Mouse (Mus musculus): ENCODE data around the gene Ttc23. TPM values are rescaled to one million over a fixed set of nuclear protein-coding genes. Genes with fewer than 3 reads are reported as not detected.

Ttc23 gene
- polyA plus RNA-seq, 1 experiment from 2014 or later, result 34.1 TPM

DNA sequence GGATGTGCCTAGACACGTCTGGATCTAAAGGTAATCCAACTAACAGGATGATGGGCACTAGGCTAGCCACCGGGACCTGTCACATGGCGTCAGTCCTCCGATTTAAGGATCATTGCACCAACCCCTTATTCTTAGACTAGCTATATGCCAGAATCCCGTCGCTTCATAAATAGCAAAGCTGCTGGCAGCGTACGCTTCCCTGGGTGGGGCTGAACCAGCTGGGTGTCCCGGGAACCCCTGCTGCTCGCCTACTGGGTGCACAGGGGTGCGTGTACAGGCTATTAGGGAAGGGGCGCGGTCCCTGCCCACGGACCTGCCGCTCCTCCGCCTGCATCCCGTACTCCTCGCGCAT, 111.3 kb downstream of the Ttc23 start:
- WGBS, result 2% methylated on average over 19 of the region's 19 CpGs
- Histone ChIP-seq H3K36me3 (no peaks in the 10 kb centered on the region), H3K9me3 (no peaks in the 10 kb centered on the region), H3K27ac (no peak overlapping the region), H3K9ac (no peak overlapping the region), H3K27me3 (peaks cover 28% of the 10 kb centered on the region), H3K4me3 (peak overlapping the region; percentile 60), H3K4me2 (peak overlapping the region; percentile 97), H3K4me1 (peaks cover 22% of the 10 kb centered on the region)
- ATAC-seq (ENCODE audit: insufficient number of reproducible peaks, low FRiP score, low TSS enrichment, low read depth), result no peak

DNA sequence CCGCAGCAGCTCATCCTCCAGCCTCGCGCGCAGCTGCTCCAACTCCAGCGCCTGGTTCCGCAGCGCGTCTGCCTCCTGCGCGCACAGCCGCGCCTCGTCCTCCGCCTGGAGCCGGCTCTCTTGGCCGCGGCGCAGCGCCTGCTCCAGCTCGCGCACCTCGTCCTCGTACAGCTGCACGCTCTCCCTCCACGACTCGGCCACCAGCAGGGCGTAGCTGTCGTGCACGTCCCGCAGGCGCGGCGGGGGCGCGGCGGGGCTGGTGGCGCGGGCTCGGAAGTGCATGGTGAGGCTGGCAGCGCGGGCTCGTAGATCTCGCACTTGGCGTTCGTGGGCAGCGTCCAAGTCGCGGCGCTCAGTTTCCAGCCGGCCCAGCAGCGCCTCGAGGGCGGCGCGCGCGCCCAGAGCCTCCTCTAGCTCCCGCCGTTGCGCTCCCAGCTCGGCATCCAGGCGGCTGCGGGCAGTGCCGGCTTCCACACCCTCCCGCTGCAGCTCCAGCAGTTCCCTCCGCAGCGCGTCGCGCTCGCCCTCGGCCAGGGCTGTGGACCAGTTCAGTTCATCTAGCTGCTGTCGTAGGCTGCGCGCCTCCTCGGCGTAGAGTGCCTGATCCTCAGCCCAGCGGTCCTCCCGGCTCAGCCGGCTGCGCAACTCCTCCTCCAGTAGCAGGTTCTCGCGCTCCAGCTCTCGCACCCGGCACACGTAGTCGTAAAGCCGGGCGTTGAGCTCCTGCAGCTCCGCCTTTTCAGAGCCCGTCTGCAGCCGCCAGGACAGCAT, 111.8 kb downstream of the Ttc23 start:
- peaks cover 28% of the 10 kb centered on the region for H3K27me3 ChIP-seq
- H3K4me1 ChIP-seq, result peaks cover 22% of the 10 kb centered on the region
- peak overlapping the region; percentile 60 for H3K4me3 ChIP-seq
- peak overlapping the region; percentile 18; the same call in 1 of the 2 replicates for H3K9ac ChIP-seq
- H3K27ac ChIP-seq, result peak overlapping the region; percentile 47; the same call in 1 of the 2 replicates
- ATAC-seq (ENCODE audit: insufficient number of reproducible peaks, low FRiP score, low TSS enrichment, low read depth), result peak; percentile 62
- H3K36me3 ChIP-seq, result no peaks in the 10 kb centered on the region
- peak overlapping the region; percentile 97 for H3K4me2 ChIP-seq
- WGBS, result under 1% methylated on average over 91 of the region's 92 CpGs
- no peaks in the 10 kb centered on the region for H3K9me3 ChIP-seq

DNA sequence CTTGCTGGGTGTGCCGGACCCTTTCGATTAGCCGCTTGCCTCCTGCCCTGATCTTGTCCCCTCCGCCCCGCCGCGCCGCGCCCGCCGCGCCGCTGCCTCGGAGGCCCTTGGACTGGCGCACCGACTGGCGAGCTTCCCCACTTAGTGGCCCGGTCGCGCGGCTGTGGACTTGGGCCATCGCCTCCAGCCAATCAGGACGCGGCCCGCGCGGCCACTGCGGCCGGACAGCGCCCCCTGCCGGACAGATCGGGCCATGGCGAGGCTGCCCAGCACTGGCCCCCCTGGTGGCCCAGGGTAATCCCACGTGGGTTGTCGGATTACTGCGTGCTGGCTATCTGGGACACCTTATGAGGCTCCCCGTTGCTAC, 112.4 kb downstream of the Ttc23 start, which contains the start of gene Synm:
Gene Synm, minus strand, starts transcription at position 114 of the 367 bp plus-strand sequence.
- Histone ChIP-seq H3K9ac (peak within 1 kb of the TSS; percentile 18; the same call in 1 of the 2 replicates), H3K4me3 (peak within 1 kb of the TSS; percentile 60), H3K27me3 (peaks cover 28% of the 10 kb centered on the region), H3K27ac (peak within 1 kb of the TSS; percentile 47; the same call in 1 of the 2 replicates), H3K4me1 (peaks cover 21% of the 10 kb centered on the region), H3K36me3 (no peaks in the 10 kb centered on the region), H3K4me2 (peak within 1 kb of the TSS; percentile 97), H3K9me3 (no peaks in the 10 kb centered on the region)
- WGBS, result 0% methylated on average over 37 of the region's 37 CpGs
- ATAC-seq (ENCODE audit: insufficient number of reproducible peaks, low FRiP score, low TSS enrichment, low read depth), result peak; percentile 78

DNA sequence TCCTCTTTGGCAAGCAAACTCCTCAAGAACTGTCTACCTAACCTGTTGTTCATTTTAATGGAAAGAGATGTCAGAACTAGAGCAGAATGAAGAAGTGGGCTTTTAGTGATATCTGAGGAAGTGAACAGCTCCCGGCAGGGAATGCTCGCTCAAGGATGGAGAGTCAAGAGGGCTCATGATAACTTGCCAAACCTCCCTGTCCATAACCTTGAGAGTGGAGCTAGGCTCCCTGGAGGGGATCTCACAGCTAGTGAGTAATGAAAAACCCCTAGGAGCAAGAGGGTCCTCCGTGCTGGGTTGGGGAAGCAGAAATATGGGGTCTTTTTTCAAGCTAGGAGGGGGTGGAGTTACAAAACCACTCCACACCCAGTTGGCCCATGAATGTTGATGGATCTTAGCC, 116.4 kb downstream of the Ttc23 start:
- Histone ChIP-seq H3K27ac (no peak overlapping the region), H3K9ac (no peak overlapping the region)
- WGBS, result 52% methylated on average over 3 of the region's 3 CpGs

DNA sequence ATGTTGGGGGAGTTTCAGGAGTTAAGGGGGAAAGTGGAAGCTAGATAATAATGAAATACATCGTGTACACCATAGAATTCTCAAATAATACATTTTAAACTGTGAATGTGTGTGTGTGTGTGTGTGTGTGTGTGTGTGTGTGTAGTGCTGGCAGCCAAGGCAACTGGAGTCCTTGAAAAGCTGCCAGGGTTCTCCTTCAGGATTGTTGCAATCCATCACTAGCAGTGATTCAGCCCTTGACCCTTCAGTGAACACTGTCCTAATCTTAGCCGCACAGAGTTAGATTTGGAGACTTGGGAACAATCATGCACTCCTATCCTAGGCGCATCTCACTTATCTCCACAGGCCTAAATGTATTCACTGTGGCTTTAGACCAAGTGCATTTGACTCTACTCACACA, 120.9 kb downstream of the Ttc23 start:
- Histone ChIP-seq H3K27ac (no peak overlapping the region), H3K27me3 (no peaks in the 10 kb centered on the region), H3K4me3 (no peak overlapping the region), H3K9ac (no peak overlapping the region), H3K4me1 (no peaks in the 10 kb centered on the region), H3K9me3 (no peaks in the 10 kb centered on the region), H3K36me3 (no peaks in the 10 kb centered on the region), H3K4me2 (no peak overlapping the region)
- 86% methylated on average over 3 of the region's 3 CpGs for WGBS
- ATAC-seq (ENCODE audit: insufficient number of reproducible peaks, low FRiP score, low TSS enrichment, low read depth), result no peak

More for the DNA sequence above, 116.4 kb downstream of the Ttc23 start:
- Histone ChIP-seq H3K4me2 (no peak overlapping the region), H3K27me3 (peaks cover 16% of the 10 kb centered on the region), H3K4me1 (peaks cover 13% of the 10 kb centered on the region), H3K9me3 (no peaks in the 10 kb centered on the region), H3K36me3 (no peaks in the 10 kb centered on the region), H3K4me3 (no peak overlapping the region)
- no peak for ATAC-seq (ENCODE audit: insufficient number of reproducible peaks, low FRiP score, low TSS enrichment, low read depth)

DNA sequence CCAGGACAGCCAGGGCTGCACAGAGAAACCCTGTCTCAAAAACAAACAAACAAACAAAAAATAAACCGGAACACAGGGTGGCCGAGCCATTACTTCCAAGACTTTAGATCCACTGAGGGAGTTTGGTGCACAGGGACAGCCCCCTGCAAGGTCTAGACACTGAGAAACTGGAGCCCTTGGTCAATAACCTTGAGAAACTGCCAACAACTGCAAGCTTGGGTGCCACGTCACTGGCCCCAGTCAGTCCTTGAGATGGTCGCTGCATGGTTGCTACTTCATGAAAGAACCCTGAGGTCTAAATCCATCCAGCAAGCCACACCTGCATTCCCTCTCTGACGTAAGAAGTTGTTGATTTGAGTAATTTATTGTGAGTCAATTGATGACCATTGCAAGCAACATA, 122.3 kb downstream of the Ttc23 start:
- Histone ChIP-seq H3K4me1 (no peaks in the 10 kb centered on the region), H3K4me3 (no peak overlapping the region), H3K27ac (no peak overlapping the region), H3K27me3 (no peaks in the 10 kb centered on the region), H3K9ac (no peak overlapping the region), H3K36me3 (no peaks in the 10 kb centered on the region), H3K4me2 (no peak overlapping the region), H3K9me3 (no peaks in the 10 kb centered on the region)
- ATAC-seq (ENCODE audit: insufficient number of reproducible peaks, low FRiP score, low TSS enrichment, low read depth), result no peak
- 87% methylated on average over 5 of the region's 5 CpGs for WGBS

DNA sequence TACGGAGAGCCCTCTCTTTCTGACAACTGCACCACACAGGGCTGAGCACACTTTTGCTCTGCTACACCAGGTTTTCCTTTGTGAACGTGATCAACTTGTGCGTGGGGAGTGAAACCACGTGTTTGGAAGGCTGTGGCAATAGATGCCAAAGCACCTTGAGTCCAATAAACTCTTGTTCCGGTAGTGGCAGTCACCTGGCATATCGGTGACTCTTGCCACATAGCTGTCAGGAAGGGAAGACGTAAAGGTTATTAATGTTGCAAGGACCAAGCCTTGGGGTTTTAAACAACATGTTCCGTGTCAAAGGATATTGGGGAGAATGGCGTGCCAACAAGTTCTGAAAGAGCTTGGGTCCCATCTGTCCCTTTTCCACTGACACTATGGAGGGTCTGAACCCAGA, 125.0 kb downstream of the Ttc23 start:
- no peaks in the 10 kb centered on the region for H3K4me1 ChIP-seq
- no peak overlapping the region for H3K9ac ChIP-seq
- no peaks in the 10 kb centered on the region for H3K36me3 ChIP-seq
- ATAC-seq (ENCODE audit: insufficient number of reproducible peaks, low FRiP score, low TSS enrichment, low read depth), result no peak
- H3K9me3 ChIP-seq, result no peaks in the 10 kb centered on the region
- H3K4me2 ChIP-seq, result no peak overlapping the region
- H3K27ac ChIP-seq, result no peak overlapping the region
- H3K4me3 ChIP-seq, result no peak overlapping the region
- H3K27me3 ChIP-seq, result no peaks in the 10 kb centered on the region
- WGBS, result 79% methylated on average over 9 of the region's 9 CpGs

DNA sequence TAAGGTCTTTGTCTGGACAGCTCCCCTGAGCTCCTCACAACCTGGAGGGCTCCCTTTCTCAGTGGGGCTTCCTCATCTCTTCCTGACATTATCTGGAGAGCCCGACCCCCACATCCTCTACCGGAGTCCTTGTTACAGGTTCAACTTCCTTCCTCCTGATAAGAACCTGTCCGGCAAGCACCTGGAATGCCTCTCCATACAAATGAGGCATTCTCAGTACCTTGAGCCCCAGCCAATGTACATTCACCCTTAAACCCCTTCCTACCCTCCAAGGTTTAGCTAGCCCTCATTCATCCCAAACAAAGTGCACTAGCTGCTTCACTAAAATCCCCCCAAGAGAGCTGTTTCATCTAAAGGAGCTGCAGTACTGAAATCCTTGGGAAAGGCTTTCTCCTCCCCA, 128.4 kb downstream of the Ttc23 start:
- no peak for ATAC-seq (ENCODE audit: insufficient number of reproducible peaks, low FRiP score, low TSS enrichment, low read depth)
- H3K27me3 ChIP-seq, result no peaks in the 10 kb centered on the region
- H3K4me1 ChIP-seq, result no peaks in the 10 kb centered on the region
- H3K4me3 ChIP-seq, result no peak overlapping the region
- no peak overlapping the region for H3K4me2 ChIP-seq
- H3K9me3 ChIP-seq, result no peaks in the 10 kb centered on the region
- no peak overlapping the region for H3K9ac ChIP-seq
- no peak overlapping the region for H3K27ac ChIP-seq
- H3K36me3 ChIP-seq, result no peaks in the 10 kb centered on the region
- 62% methylated on average over 3 of the region's 3 CpGs for WGBS

DNA sequence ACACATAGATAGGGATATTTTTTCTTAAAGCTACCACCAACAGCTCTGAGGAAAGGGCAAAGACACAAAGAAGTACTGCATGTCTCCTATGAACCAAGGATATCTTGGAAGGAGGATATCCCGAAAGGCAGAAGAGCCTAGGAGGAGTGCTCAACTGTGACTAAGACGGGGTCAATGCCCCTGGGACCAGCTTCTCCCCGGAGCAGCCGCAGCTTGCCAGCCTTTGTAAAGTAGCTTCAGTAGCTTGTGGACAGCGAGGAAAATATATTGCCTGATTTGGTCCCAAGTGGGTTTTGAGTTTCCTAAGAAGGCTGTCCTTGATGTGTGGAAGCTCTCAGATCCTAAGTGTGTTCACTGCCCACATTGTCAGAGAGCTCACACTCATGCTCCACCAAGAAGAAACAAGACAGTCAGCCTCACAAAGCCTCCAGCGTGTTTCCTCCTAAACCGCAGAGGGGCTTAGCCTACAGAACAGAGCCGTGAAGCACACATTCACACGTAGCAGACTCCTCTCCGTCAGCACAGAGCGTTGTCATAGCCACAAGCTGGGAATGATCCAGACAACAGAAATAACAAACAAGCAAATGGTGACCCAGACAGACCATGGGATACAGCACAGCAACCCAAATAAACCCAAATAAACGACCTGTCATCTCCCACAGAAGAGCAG, 129.6 kb downstream of the Ttc23 start:
- H3K4me1 ChIP-seq, result no peaks in the 10 kb centered on the region
- no peak overlapping the region for H3K9ac ChIP-seq
- ATAC-seq (ENCODE audit: insufficient number of reproducible peaks, low FRiP score, low TSS enrichment, low read depth), result no peak
- no peak overlapping the region for H3K4me2 ChIP-seq
- H3K27ac ChIP-seq, result no peak overlapping the region
- H3K9me3 ChIP-seq, result no peaks in the 10 kb centered on the region
- no peaks in the 10 kb centered on the region for H3K36me3 ChIP-seq
- H3K4me3 ChIP-seq, result no peak overlapping the region
- 55% methylated on average over 12 of the region's 12 CpGs for WGBS
- no peaks in the 10 kb centered on the region for H3K27me3 ChIP-seq

DNA sequence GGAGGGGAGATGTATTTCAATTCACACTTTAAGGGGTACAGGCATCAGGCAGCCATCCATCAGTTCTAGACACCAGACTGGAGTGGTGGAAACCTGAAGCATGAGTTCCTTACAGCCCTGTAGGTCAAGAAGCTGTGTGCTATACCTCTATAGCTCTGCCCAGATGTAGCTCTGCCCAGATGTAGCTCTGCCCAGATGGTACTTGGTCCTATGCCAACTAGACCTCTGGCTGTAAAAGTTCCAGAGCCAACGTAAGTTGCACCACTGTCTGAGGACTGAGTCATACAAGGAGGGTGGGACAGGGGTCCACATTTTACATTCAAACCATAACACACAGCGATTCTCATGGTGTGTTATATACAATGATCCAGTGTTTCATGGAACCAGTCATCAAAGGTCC, 140.7 kb downstream of the Ttc23 start:
- 29% methylated on average over 2 of the region's 2 CpGs for WGBS
- H3K27me3 ChIP-seq, result no peaks in the 10 kb centered on the region
- H3K9ac ChIP-seq, result no peak overlapping the region
- no peaks in the 10 kb centered on the region for H3K36me3 ChIP-seq
- H3K9me3 ChIP-seq, result no peaks in the 10 kb centered on the region
- peaks cover 11% of the 10 kb centered on the region; the same call in 1 of the 2 replicates for H3K4me1 ChIP-seq
- no peak overlapping the region for H3K27ac ChIP-seq
- no peak overlapping the region for H3K4me3 ChIP-seq
- no peak for ATAC-seq (ENCODE audit: insufficient number of reproducible peaks, low FRiP score, low TSS enrichment, low read depth)
- no peak overlapping the region for H3K4me2 ChIP-seq

DNA sequence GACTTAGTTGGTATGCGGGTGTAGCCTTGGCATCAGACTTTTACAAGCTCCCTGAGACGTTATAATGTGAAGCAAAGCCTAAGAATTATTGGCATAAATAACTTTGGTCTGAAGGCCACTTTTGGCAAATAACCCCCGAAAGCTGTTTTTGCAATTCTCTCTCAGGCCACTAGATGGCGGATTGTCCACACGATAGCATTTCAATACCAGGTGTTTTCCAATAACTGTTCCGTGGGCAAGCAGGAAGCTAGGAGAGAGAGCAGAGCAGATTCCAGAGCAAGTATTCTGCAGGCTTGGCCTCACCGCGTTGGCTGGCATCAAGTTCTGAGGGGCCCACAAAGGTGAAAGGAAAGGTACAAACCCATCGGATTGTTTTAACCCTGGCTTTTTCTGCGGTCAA, 141.5 kb downstream of the Ttc23 start:
- Histone ChIP-seq H3K4me2 (peak overlapping the region; percentile 34), H3K4me3 (peak overlapping the region; percentile 20; the same call in 1 of the 2 replicates), H3K27ac (peak overlapping the region; percentile 22; the same call in 1 of the 2 replicates), H3K36me3 (no peaks in the 10 kb centered on the region), H3K4me1 (peaks cover 13% of the 10 kb centered on the region; the same call in 1 of the 2 replicates), H3K9ac (no peak overlapping the region), H3K27me3 (no peaks in the 10 kb centered on the region), H3K9me3 (no peaks in the 10 kb centered on the region)
- ATAC-seq (ENCODE audit: insufficient number of reproducible peaks, low FRiP score, low TSS enrichment, low read depth), result no peak
- 7% methylated on average over 10 of the region's 10 CpGs for WGBS

DNA sequence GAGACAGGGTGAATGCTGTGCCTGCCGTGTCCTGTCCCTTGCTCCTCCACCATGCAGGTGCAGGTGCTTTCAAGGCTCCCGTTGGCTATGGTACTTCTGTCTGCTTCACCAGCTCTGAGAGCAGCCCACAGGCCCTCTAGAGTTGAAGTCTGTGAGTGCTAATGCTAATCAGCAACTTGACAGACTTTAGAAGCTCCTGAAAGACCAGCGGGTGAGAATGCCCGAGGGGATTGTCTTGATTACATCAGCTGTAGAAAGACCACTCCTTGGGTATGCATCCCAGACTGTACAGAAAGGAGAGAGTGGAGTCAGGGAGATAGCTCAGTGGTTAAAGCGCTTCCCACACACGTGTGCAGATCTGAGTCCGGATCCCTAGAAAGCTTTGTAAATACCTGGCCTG, 144.0 kb downstream of the Ttc23 start:
- H3K27ac ChIP-seq, result no peak overlapping the region
- no peaks in the 10 kb centered on the region for H3K27me3 ChIP-seq
- H3K9ac ChIP-seq, result no peak overlapping the region
- 55% methylated on average over 7 of the region's 7 CpGs for WGBS
- H3K36me3 ChIP-seq, result no peaks in the 10 kb centered on the region
- no peak for ATAC-seq (ENCODE audit: insufficient number of reproducible peaks, low FRiP score, low TSS enrichment, low read depth)
- H3K4me1 ChIP-seq, result peaks cover 13% of the 10 kb centered on the region; the same call in 1 of the 2 replicates
- H3K4me2 ChIP-seq, result no peak overlapping the region
- H3K4me3 ChIP-seq, result no peak overlapping the region
- no peaks in the 10 kb centered on the region for H3K9me3 ChIP-seq
